Mouse (Mus musculus): ENCODE measurements around the gene Acvr2a. TPM values are rescaled to one million over a fixed set of nuclear protein-coding genes. Genes with fewer than 3 reads are reported as not detected.

The Acvr2a gene
- polyA plus RNA-seq, 1 experiment from 2014 or later: 12.4 TPM

- Histone ChIP-seq H3K27me3 (ENCODE audit: control insufficient read depth, insufficient read depth, low read length) (no peaks in the 10 kb centered on the region), H3K4me1 (ENCODE audit: control insufficient read depth, insufficient read depth, low read length) (peaks cover 8% of the 10 kb centered on the region), H3K9ac (ENCODE audit: low read depth, low read length) (peak overlapping the region; percentile 93), H3K4me2 (peak overlapping the region; percentile 63), H3K4me3 (ENCODE audit: low read depth, low read length) (peak overlapping the region; percentile 84), H3K36me3 (ENCODE audit: control insufficient read depth, insufficient read depth, low read length) (no peaks in the 10 kb centered on the region), H3K9me3 (replicated peaks; ENCODE audit: control insufficient read depth, low read length) (no peaks in the 10 kb centered on the region), H3K27ac (ENCODE audit: low read depth, low read length) (peak overlapping the region; percentile 95)
- under 1% methylated on average over 63 of the region's 76 CpGs for WGBS (ENCODE audit: insufficient replicate concordance)
- ATAC-seq (replicated peaks; ENCODE audit: insufficient number of reproducible peaks, low FRiP score, low TSS enrichment): no peak; the same call in 1 of the 2 replicates
Measured at GRCm38 (mm10) chr2:48814223-48815038, 522 bp downstream of the Acvr2a start.

GRCm38 (mm10) chr2:48815039-48815590 is 1.2 kb downstream of the Acvr2a start:
- Histone ChIP-seq H3K9ac (ENCODE audit: low read depth, low read length) (peak overlapping the region; percentile 93), H3K9me3 (replicated peaks; ENCODE audit: control insufficient read depth, low read length) (no peaks in the 10 kb centered on the region), H3K4me2 (peak overlapping the region; percentile 63), H3K27me3 (ENCODE audit: control insufficient read depth, insufficient read depth, low read length) (no peaks in the 10 kb centered on the region), H3K36me3 (ENCODE audit: control insufficient read depth, insufficient read depth, low read length) (no peaks in the 10 kb centered on the region), H3K4me1 (ENCODE audit: control insufficient read depth, insufficient read depth, low read length) (peaks cover 8% of the 10 kb centered on the region), H3K4me3 (ENCODE audit: low read depth, low read length) (peak overlapping the region; percentile 84), H3K27ac (ENCODE audit: low read depth, low read length) (peak overlapping the region; percentile 95; the same call in 1 of the 2 replicates)
- 8% methylated on average over 15 of the region's 15 CpGs for WGBS (ENCODE audit: insufficient replicate concordance)
- ATAC-seq (replicated peaks; ENCODE audit: insufficient number of reproducible peaks, low FRiP score, low TSS enrichment): no peak

- 46% methylated on average over 9 of the region's 9 CpGs for WGBS (ENCODE audit: insufficient replicate concordance)
Measured at GRCm38 (mm10) chr2:48816141-48817028, 2.5 kb downstream of the Acvr2a start.

GRCm38 (mm10) chr2:48825878-48826277 is 12.0 kb downstream of the Acvr2a start:
- no peak overlapping the region for H3K27ac ChIP-seq (ENCODE audit: low read depth, low read length)
- no peaks in the 10 kb centered on the region for H3K9me3 ChIP-seq (replicated peaks; ENCODE audit: control insufficient read depth, low read length)
- no peak overlapping the region for H3K4me3 ChIP-seq (ENCODE audit: low read depth, low read length)
- no peak overlapping the region for H3K9ac ChIP-seq (ENCODE audit: low read depth, low read length)
- no peak overlapping the region for H3K4me2 ChIP-seq
- WGBS (ENCODE audit: insufficient replicate concordance): 79% methylated on average over 2 of the region's 2 CpGs
- no peaks in the 10 kb centered on the region for H3K27me3 ChIP-seq (ENCODE audit: control insufficient read depth, insufficient read depth, low read length)
- ATAC-seq (replicated peaks; ENCODE audit: insufficient number of reproducible peaks, low FRiP score, low TSS enrichment): no peak
- H3K36me3 ChIP-seq (ENCODE audit: control insufficient read depth, insufficient read depth, low read length): no peaks in the 10 kb centered on the region
- no peaks in the 10 kb centered on the region; the same call in 1 of the 2 replicates for H3K4me1 ChIP-seq (ENCODE audit: control insufficient read depth, insufficient read depth, low read length)

More at GRCm38 (mm10) chr2:48816141-48817028, 2.5 kb downstream of the Acvr2a start:
- Histone ChIP-seq H3K9me3 (replicated peaks; ENCODE audit: control insufficient read depth, low read length) (no peaks in the 10 kb centered on the region), H3K4me2 (peak overlapping the region; percentile 63), H3K9ac (ENCODE audit: low read depth, low read length) (peak overlapping the region; percentile 10; the same call in 1 of the 2 replicates), H3K36me3 (ENCODE audit: control insufficient read depth, insufficient read depth, low read length) (no peaks in the 10 kb centered on the region), H3K4me1 (ENCODE audit: control insufficient read depth, insufficient read depth, low read length) (peaks cover 8% of the 10 kb centered on the region), H3K27ac (ENCODE audit: low read depth, low read length) (no peak overlapping the region), H3K4me3 (ENCODE audit: low read depth, low read length) (peak overlapping the region; percentile 84), H3K27me3 (ENCODE audit: control insufficient read depth, insufficient read depth, low read length) (no peaks in the 10 kb centered on the region)
- ATAC-seq (replicated peaks; ENCODE audit: insufficient number of reproducible peaks, low FRiP score, low TSS enrichment): no peak

GRCm38 (mm10) chr2:48826380-48826779 is 12.5 kb downstream of the Acvr2a start:
- no peaks in the 10 kb centered on the region for H3K9me3 ChIP-seq (replicated peaks; ENCODE audit: control insufficient read depth, low read length)
- no peaks in the 10 kb centered on the region for H3K36me3 ChIP-seq (ENCODE audit: control insufficient read depth, insufficient read depth, low read length)
- H3K4me2 ChIP-seq: no peak overlapping the region
- no peak overlapping the region for H3K27ac ChIP-seq (ENCODE audit: low read depth, low read length)
- no peak for ATAC-seq (replicated peaks; ENCODE audit: insufficient number of reproducible peaks, low FRiP score, low TSS enrichment)
- H3K9ac ChIP-seq (ENCODE audit: low read depth, low read length): no peak overlapping the region
- H3K4me1 ChIP-seq (ENCODE audit: control insufficient read depth, insufficient read depth, low read length): no peaks in the 10 kb centered on the region; the same call in 1 of the 2 replicates
- no peak overlapping the region for H3K4me3 ChIP-seq (ENCODE audit: low read depth, low read length)
- H3K27me3 ChIP-seq (ENCODE audit: control insufficient read depth, insufficient read depth, low read length): no peaks in the 10 kb centered on the region

GRCm38 (mm10) chr2:48830492-48830891 is 16.6 kb downstream of the Acvr2a start:
- H3K36me3 ChIP-seq (ENCODE audit: control insufficient read depth, insufficient read depth, low read length): no peaks in the 10 kb centered on the region
- no peaks in the 10 kb centered on the region; the same call in 1 of the 2 replicates for H3K4me1 ChIP-seq (ENCODE audit: control insufficient read depth, insufficient read depth, low read length)
- H3K9me3 ChIP-seq (replicated peaks; ENCODE audit: control insufficient read depth, low read length): no peaks in the 10 kb centered on the region
- H3K27me3 ChIP-seq (ENCODE audit: control insufficient read depth, insufficient read depth, low read length): no peaks in the 10 kb centered on the region
- H3K4me3 ChIP-seq (ENCODE audit: low read depth, low read length): no peak overlapping the region
- ATAC-seq (replicated peaks; ENCODE audit: insufficient number of reproducible peaks, low FRiP score, low TSS enrichment): no peak
- H3K9ac ChIP-seq (ENCODE audit: low read depth, low read length): no peak overlapping the region
- no peak overlapping the region for H3K4me2 ChIP-seq
- 87% methylated on average over 2 of the region's 2 CpGs for WGBS (ENCODE audit: insufficient replicate concordance)
- no peak overlapping the region for H3K27ac ChIP-seq (ENCODE audit: low read depth, low read length)

- Histone ChIP-seq H3K9me3 (replicated peaks; ENCODE audit: control insufficient read depth, low read length) (no peaks in the 10 kb centered on the region), H3K27ac (ENCODE audit: low read depth, low read length) (no peak overlapping the region), H3K9ac (ENCODE audit: low read depth, low read length) (no peak overlapping the region), H3K4me2 (no peak overlapping the region), H3K4me3 (ENCODE audit: low read depth, low read length) (no peak overlapping the region), H3K36me3 (ENCODE audit: control insufficient read depth, insufficient read depth, low read length) (no peaks in the 10 kb centered on the region), H3K27me3 (ENCODE audit: control insufficient read depth, insufficient read depth, low read length) (no peaks in the 10 kb centered on the region), H3K4me1 (ENCODE audit: control insufficient read depth, insufficient read depth, low read length) (no peaks in the 10 kb centered on the region)
- no peak for ATAC-seq (replicated peaks; ENCODE audit: insufficient number of reproducible peaks, low FRiP score, low TSS enrichment)
- WGBS (ENCODE audit: insufficient replicate concordance): 64% methylated on average over 5 of the region's 5 CpGs
Measured at GRCm38 (mm10) chr2:48832305-48832704, 18.4 kb downstream of the Acvr2a start.

- Histone ChIP-seq H3K4me2 (no peak overlapping the region), H3K36me3 (ENCODE audit: control insufficient read depth, insufficient read depth, low read length) (no peaks in the 10 kb centered on the region), H3K9ac (ENCODE audit: low read depth, low read length) (no peak overlapping the region), H3K4me3 (ENCODE audit: low read depth, low read length) (no peak overlapping the region), H3K27me3 (ENCODE audit: control insufficient read depth, insufficient read depth, low read length) (no peaks in the 10 kb centered on the region), H3K9me3 (replicated peaks; ENCODE audit: control insufficient read depth, low read length) (no peaks in the 10 kb centered on the region), H3K27ac (ENCODE audit: low read depth, low read length) (no peak overlapping the region), H3K4me1 (ENCODE audit: control insufficient read depth, insufficient read depth, low read length) (no peaks in the 10 kb centered on the region)
- 57% methylated on average over 3 of the region's 3 CpGs for WGBS (ENCODE audit: insufficient replicate concordance)
- ATAC-seq (replicated peaks; ENCODE audit: insufficient number of reproducible peaks, low FRiP score, low TSS enrichment): no peak
Measured at GRCm38 (mm10) chr2:48833884-48834450, 20.1 kb downstream of the Acvr2a start.
